Mouse (Mus musculus) MEL (cell line): ENCODE data around the gene Mroh2a.

Experiments
- BHLHE40 ChIP-seq: IDR thresholded peaks from 2 replicates; pipeline ENCODE4 v1.6.1; 2012; ENCODE audit warnings: low read depth, mild to moderate bottlenecking, inconsistent platforms, low read length, improper control_type of control experiment, borderline replicate concordance
- CHD1 ChIP-seq: IDR thresholded peaks from 2 replicates; pipeline ENCODE4 v1.6.1; 2012; ENCODE audit warnings: low read depth, mild to moderate bottlenecking, inconsistent platforms, low read length, improper control_type of control experiment
- CTCF ChIP-seq, 3 experiments: IDR thresholded peaks in 2 of 3; conservative IDR thresholded peaks in 1 of 3; 2 replicates each; pipeline ENCODE4 v1.5.1; 2011 to 2012; ENCODE audit warnings: low read length in 3 of 3, low read depth in 2 of 3, mild to moderate bottlenecking in 2 of 3, improper control_type of control experiment in 1 of 3, inconsistent platforms in 1 of 3, mixed read lengths in 1 of 3, moderate library complexity in 1 of 3; ENCODE audit not compliant: control insufficient read depth in 1 of 3, insufficient read depth in 1 of 3, poor library complexity in 1 of 3, severe bottlenecking in 1 of 3
- EP300 ChIP-seq, 2 experiments: IDR thresholded peaks; 2 replicates each; pipeline ENCODE4 v1.6.1; 2011; ENCODE audit warnings: improper control_type of control experiment in 2 of 2, low read length in 2 of 2, low read depth in 1 of 2, mild to moderate bottlenecking in 1 of 2
- GATA1 ChIP-seq: IDR thresholded peaks from 2 replicates; pipeline ENCODE4 v1.6.1; 2011; ENCODE audit warnings: low read depth, low read length, improper control_type of control experiment
- MXI1 ChIP-seq: IDR thresholded peaks from 2 replicates; pipeline ENCODE4 v1.6.1; 2011; ENCODE audit warnings: mild to moderate bottlenecking, low read depth, low read length, improper control_type of control experiment
- MYB ChIP-seq: IDR thresholded peaks from 2 replicates; pipeline ENCODE4 v1.6.1; 2011; ENCODE audit warnings: mild to moderate bottlenecking, low read depth, low read length, improper control_type of control experiment
- NELFE ChIP-seq: IDR thresholded peaks from 2 replicates; pipeline ENCODE4 v1.6.1; 2011; ENCODE audit warnings: low read depth, low read length, improper control_type of control experiment
- NRF1 ChIP-seq: IDR thresholded peaks from 2 replicates; pipeline ENCODE4 v1.6.1; 2014; ENCODE audit warnings: low read depth, mild to moderate bottlenecking, inconsistent platforms, low read length, improper control_type of control experiment, moderate library complexity; ENCODE audit not compliant: poor library complexity, insufficient read depth, severe bottlenecking
- POLR2A ChIP-seq, 2 experiments: IDR thresholded peaks; 2 replicates each; pipeline ENCODE4 v1.6.1; 2011 to 2012; ENCODE audit warnings: low read length in 2 of 2, mild to moderate bottlenecking in 2 of 2, control low read depth in 1 of 2, improper control_type of control experiment in 1 of 2, low read depth in 1 of 2, moderate library complexity in 1 of 2; ENCODE audit not compliant: control insufficient read depth in 1 of 2, insufficient read depth in 1 of 2, poor library complexity in 1 of 2
- POLR2AphosphoS2 ChIP-seq: IDR thresholded peaks from 2 replicates; pipeline ENCODE4 v1.6.1; 2011; ENCODE audit warnings: low read length, improper control_type of control experiment
- RCOR1 ChIP-seq: IDR thresholded peaks from 2 replicates; pipeline ENCODE4 v1.6.1; 2012; ENCODE audit warnings: low read depth, mild to moderate bottlenecking, inconsistent platforms, low read length, improper control_type of control experiment
- ZKSCAN1 ChIP-seq: IDR thresholded peaks from 2 replicates; pipeline ENCODE4 v1.6.1; 2012; ENCODE audit warnings: low read depth, mild to moderate bottlenecking, inconsistent platforms, low read length, improper control_type of control experiment, moderate library complexity
- ZNF384 ChIP-seq: IDR thresholded peaks from 2 replicates; pipeline ENCODE4 v1.6.1; 2012; ENCODE audit warnings: low read depth, mild to moderate bottlenecking, inconsistent platforms, low read length, improper control_type of control experiment

DNA sequence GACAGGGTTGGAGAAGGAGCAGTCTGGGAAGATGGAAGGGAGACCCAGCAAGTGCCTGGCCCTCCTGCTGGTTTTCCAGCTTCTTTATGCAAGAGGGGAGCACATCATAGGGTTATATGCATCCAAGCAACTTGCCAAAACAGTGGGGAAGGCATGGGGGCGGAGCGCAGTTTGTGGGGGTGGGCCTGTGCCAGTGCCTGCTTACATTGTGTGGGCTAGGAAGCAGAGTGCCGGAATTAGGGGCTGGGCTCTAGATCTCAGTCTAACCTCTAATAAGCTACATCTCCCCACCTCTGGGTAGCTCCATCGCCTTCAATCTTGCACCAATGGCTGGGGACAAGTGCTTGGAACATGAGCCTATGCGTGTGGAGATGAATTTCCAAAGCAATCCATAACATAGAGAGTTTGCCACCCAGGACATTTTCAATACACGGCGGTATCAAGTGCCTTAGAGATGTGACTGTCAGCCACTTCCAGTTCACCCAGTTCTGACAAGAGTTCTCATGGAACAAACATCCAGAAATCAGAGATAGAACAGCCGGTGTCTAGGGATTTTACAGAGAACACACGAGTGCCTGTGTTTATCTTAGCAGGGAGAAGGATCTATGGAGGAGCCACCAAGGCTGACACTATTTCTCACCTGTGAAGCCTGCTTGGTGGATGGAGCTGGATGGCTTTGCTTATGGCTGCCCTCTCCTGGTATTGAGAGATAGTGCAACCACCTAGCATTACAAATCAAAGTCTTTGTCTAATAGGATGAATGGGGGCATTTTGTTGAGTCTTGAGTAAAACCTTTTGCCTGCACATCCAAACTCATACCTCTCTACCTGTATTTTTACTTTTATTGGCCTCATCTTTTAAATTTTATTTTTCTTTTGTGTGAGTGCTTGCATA is 74.6 kb downstream of the Mroh2a start:
- peak; percentile 37 to 59 (median 54); a peak in 5 of 6 replicates for TF ChIP-seq CTCF (IDR thresholded peaks at IDR 0.05 in 2 of 3, conservative IDR thresholded peaks at IDR 0.05 in 1 of 3; ENCODE audit: control insufficient read depth in 1 of 3, insufficient read depth in 1 of 3, low read depth in 2 of 3, low read length in 3 of 3, poor library complexity in 1 of 3, severe bottlenecking in 1 of 3)
- no peak for TF ChIP-seq POLR2A (IDR thresholded peaks at IDR 0.05; ENCODE audit: control insufficient read depth in 1 of 2, insufficient read depth in 1 of 2, low read depth in 1 of 2, low read length in 2 of 2, poor library complexity in 1 of 2)
- TF ChIP-seq CHD1 = no peak
- TF ChIP-seq MYB = no peak
- TF ChIP-seq RCOR1 = no peak
- no peak for TF ChIP-seq NRF1
- TF ChIP-seq POLR2AphosphoS2 = no peak
- TF ChIP-seq ZNF384 = no peak
- TF ChIP-seq EP300 (IDR thresholded peaks at IDR 0.05; ENCODE audit: low read depth in 1 of 2, low read length in 2 of 2) = no peak
- TF ChIP-seq NELFE = no peak
- TF ChIP-seq BHLHE40 = no peak
- TF ChIP-seq ZKSCAN1 = no peak
- no peak for TF ChIP-seq GATA1
- no peak for TF ChIP-seq MXI1
